Mouse (Mus musculus) small intestine, adult 2 months (tissue): ENCODE data around the gene Acy3.

Source experiments
- CTCF ChIP-seq: fragments of 200-500 bp; IDR thresholded peaks from 2 replicates; pipeline ENCODE4 v1.5.1; 2012; ENCODE audit warnings: low read depth, mild to moderate bottlenecking, control low read depth, inconsistent platforms, low read length, moderate library complexity, mixed read lengths; ENCODE audit not compliant: insufficient replicate concordance, insufficient read length; ENCODE audit errors: extremely low read depth
- POLR2A ChIP-seq: fragments of 200-500 bp; IDR thresholded peaks from 2 replicates; pipeline ENCODE4 v1.6.1; 2012; ENCODE audit warnings: low read depth, mild to moderate bottlenecking, control low read depth, inconsistent platforms, low read length, moderate library complexity

GRCm38 (mm10) chr19:4001752-4002151 is 15.4 kb downstream of the Acy3 start:
- TF ChIP-seq CTCF (no peak), POLR2A (no peak)
